In genomic region chr6:144707976-144708375, GRCm38 (mm10) we compare ENCODE assay signal across 26 mouse cellular contexts.
DNase-seq lines count a peak whose midpoint lies in the region; ATAC-seq and TF ChIP-seq lines count a peak whose summit lies in the region.
"Had no signal": no experiment of that assay in that cellular context is flagged by ENCODE, and none has a peak within 500 bp of the region (broad histone marks: within the 10 kb centered on the region; RNA-seq: fewer than 3 reads in every experiment).

No protein-coding gene starts in this region.

- no peak overlapping the region for H3K4me3 ChIP-seq in liver, adult 2 months (ENCODE audit: insufficient read depth, low read depth, low read length)
- no peak overlapping the region for H3K4me3 ChIP-seq in liver, embryonic 12.5 days
- H3K4me3 ChIP-seq: embryonic facial prominence, embryonic 10.5 days; embryonic facial prominence, embryonic 12.5 days; forebrain, embryonic 13.5 days; forebrain, embryonic 15.5 days had no signal

- peak; percentile 19 for DNase-seq in gastrocnemius, adult 18-20 months (ENCODE audit: low spot score)
- no peak for DNase-seq in gastrocnemius, postnatal 36 days
- DNase-seq in heart, adult 11 months: peak; percentile 46
- DNase-seq in heart, postnatal 14 days: no peak
- DNase-seq in liver, adult 2 months (ENCODE audit: extremely low read depth, low read depth, low spot score): peak; percentile 58
- peak; percentile 79 for DNase-seq in adipocyte (ENCODE audit: low spot score)
- DNase-seq: adrenal gland, adult 2 months; adrenal gland, postnatal 10 days; adrenal gland, postnatal 25 days; B cell, adult 2 months; cerebellum, adult 11-12 months; cerebellum, adult 2 months; cerebellum, adult 9-10 months; cerebellum, postnatal 10 days; cerebellum, postnatal 25 days had no signal

- intact Hi-C loops in gastrocnemius, postnatal 36 days (cut with DNase I): no loop called here
- intact Hi-C loops in heart, postnatal 14 days (cut with DNase I): no loop called here

- H3K27me3 ChIP-seq in liver, adult 2 months (ENCODE audit: control insufficient read depth, insufficient read depth, low read length): no peaks in the 10 kb centered on the region
- no peaks in the 10 kb centered on the region for H3K27me3 ChIP-seq in liver, embryonic 12.5 days (replicated peaks)
- H3K27me3 ChIP-seq: CH12.LX; embryonic facial prominence, embryonic 12.5 days; forebrain, embryonic 13.5 days; forebrain, embryonic 15.5 days; Patski had no signal

- no peaks in the 10 kb centered on the region for H3K9me3 ChIP-seq in liver, embryonic 12.5 days (replicated peaks)
- H3K9me3 ChIP-seq: embryonic facial prominence, embryonic 12.5 days; forebrain, embryonic 13.5 days had no signal

- H3K79me2 ChIP-seq in liver, adult 2 months (ENCODE audit: control insufficient read depth, insufficient read depth, low read length): peaks cover 7% of the 10 kb centered on the region; the same call in 1 of the 2 replicates

- no peak overlapping the region for H3K9ac ChIP-seq in liver, adult 2 months (ENCODE audit: low read depth, low read length)
- H3K9ac ChIP-seq in liver, embryonic 12.5 days: no peak overlapping the region
- H3K9ac ChIP-seq: embryonic facial prominence, embryonic 12.5 days; forebrain, embryonic 13.5 days; forebrain, embryonic 15.5 days had no signal

- no peak overlapping the region for H3K27ac ChIP-seq in liver, adult 2 months (replicated peaks; ENCODE audit: insufficient read depth, low read depth, low read length)
- no peak overlapping the region for H3K27ac ChIP-seq in liver, embryonic 12.5 days
- H3K27ac ChIP-seq: embryonic facial prominence, embryonic 10.5 days; embryonic facial prominence, embryonic 12.5 days; forebrain, embryonic 13.5 days; forebrain, embryonic 15.5 days had no signal

- no peak for ATAC-seq in liver, embryonic 12.5 days
- ATAC-seq in monocyte, adult 5-6 weeks (replicated peaks; ENCODE audit: insufficient number of reproducible peaks, low FRiP score, low TSS enrichment, poor library complexity, severe bottlenecking): no peak
- ATAC-seq: activated CD4-positive, CD25-positive, alpha-beta regulatory T cell, adult 4 months; CD4-positive, CD25-positive, alpha-beta regulatory T cell, adult 4 months; forebrain, embryonic 13.5 days; forebrain, embryonic 15.5 days; Patski had no signal

- no peaks in the 10 kb centered on the region for H3K36me3 ChIP-seq in liver, adult 2 months (ENCODE audit: control insufficient read depth, insufficient read depth, low read length)
- no peaks in the 10 kb centered on the region for H3K36me3 ChIP-seq in liver, embryonic 12.5 days
- H3K36me3 ChIP-seq: embryonic facial prominence, embryonic 10.5 days; embryonic facial prominence, embryonic 12.5 days; forebrain, embryonic 15.5 days; G1E had no signal

- 28% methylated on average over 1 of the region's 1 CpGs for WGBS in liver, adult 2 months
- WGBS in liver, embryonic 12.5 days (ENCODE audit: insufficient replicate concordance): 76% methylated on average over 1 of the region's 1 CpGs

- H3K4me1 ChIP-seq in liver, adult 2 months (ENCODE audit: control insufficient read depth, insufficient read depth, low read length): peaks cover 26% of the 10 kb centered on the region
- H3K4me1 ChIP-seq in liver, embryonic 12.5 days: peaks cover 51% of the 10 kb centered on the region
- H3K4me1 ChIP-seq: embryonic facial prominence, embryonic 12.5 days had no signal

- TF ChIP-seq CTCF in liver, adult 2 months (IDR thresholded peaks at IDR 0.05; ENCODE audit: low read depth, low read length): no peak

- no peak overlapping the region for H3K4me2 ChIP-seq in liver, embryonic 12.5 days
- H3K4me2 ChIP-seq: embryonic facial prominence, embryonic 12.5 days; forebrain, embryonic 13.5 days; forebrain, embryonic 15.5 days had no signal

- no peak for TF ChIP-seq POLR2A in liver, adult 2 months (IDR thresholded peaks at IDR 0.05; ENCODE audit: extremely low read depth, insufficient read depth, low read length)

Comparison
In these comparisons a context has a peak if more than half of its experiments do, and no peak if none do; other contexts are left out.
1. DNase-seq: peak in gastrocnemius, adult 18-20 months (single experiment), heart, adult 11 months (single experiment), liver, adult 2 months (single experiment) and adipocyte (single experiment); none in gastrocnemius, postnatal 36 days (0 of 2) and heart, postnatal 14 days (0 of 2).